Mouse (Mus musculus) gastrocnemius, postnatal 10 days (tissue): ENCODE measurements around the gene Stxbp6. TPM values are rescaled to one million over a fixed set of nuclear protein-coding genes. Genes with fewer than 3 reads are reported as not detected.

Experiments
- DNase-seq: peaks from one replicate; pipeline ENCODE4 v3.0.0; 2021; ENCODE audit warnings: mixed read lengths
- total RNA-seq, 2 experiments: library from RNA; stranded (reverse); gene quantifications; 2 replicates each; pipeline ENCODE4 v1.2.3; 2021

The Stxbp6 gene
- total RNA-seq, 2 experiments from 2014 or later = 11.4 to 11.7 TPM

DNA sequence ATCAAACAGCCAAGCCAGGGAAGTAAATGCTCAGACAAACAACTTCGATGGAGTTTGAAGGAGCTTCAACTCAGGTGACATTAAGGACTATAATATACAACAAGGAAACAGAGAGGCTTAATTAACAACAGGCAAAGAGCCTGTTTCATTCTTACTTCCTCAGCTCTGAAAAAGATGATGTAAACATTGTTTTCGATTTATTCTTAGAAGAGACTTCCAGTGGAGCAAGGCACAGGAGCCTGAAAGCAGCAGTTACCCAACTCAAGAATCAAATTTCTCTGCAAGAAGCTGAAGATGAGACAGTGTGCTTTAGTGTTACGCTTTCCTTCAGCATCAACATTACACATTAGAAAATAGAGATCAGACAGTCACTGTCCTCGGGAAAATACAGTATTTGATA lies 160.7 kb downstream of the Stxbp6 start:
- no peak for DNase-seq

DNA sequence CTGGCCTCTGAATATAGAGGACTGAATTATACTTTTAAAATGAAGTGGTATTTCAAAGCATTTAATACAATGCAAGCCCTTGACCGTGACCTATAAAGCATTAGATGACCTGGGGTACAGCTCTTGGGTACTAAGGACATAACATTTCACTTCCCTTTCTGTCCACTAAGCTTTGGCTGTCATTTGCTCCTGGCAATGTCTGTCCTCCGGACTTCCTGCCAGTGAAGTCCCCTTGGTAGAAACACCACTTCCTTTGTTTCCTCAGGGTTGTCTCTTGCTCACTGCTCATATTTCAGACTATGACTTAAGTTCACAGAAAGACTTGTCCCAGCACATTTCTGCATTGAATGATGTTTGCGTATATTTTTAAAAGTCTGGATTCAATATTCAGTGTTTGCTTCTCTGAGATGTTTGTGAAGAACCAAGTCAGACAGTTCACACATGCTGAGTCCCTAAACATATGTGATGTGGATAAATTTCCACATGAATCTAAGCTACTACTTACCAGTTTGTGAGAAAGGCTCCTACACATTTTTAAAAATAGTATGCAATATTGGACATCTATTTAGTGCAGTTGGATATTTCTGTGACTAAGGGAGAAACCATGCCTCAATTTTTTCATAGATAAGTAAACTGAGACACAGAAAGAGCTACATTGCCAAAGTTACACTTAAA lies 166.3 kb downstream of the Stxbp6 start:
- DNase-seq = no peak

- no peak for DNase-seq
These were observed 168.5 kb downstream of the Stxbp6 start for GRCm38 (mm10) chr12:44906001-44906400.

GRCm38 (mm10) chr12:44903205-44903732 lies 171.2 kb downstream of the Stxbp6 start:
- DNase-seq = no peak

DNA sequence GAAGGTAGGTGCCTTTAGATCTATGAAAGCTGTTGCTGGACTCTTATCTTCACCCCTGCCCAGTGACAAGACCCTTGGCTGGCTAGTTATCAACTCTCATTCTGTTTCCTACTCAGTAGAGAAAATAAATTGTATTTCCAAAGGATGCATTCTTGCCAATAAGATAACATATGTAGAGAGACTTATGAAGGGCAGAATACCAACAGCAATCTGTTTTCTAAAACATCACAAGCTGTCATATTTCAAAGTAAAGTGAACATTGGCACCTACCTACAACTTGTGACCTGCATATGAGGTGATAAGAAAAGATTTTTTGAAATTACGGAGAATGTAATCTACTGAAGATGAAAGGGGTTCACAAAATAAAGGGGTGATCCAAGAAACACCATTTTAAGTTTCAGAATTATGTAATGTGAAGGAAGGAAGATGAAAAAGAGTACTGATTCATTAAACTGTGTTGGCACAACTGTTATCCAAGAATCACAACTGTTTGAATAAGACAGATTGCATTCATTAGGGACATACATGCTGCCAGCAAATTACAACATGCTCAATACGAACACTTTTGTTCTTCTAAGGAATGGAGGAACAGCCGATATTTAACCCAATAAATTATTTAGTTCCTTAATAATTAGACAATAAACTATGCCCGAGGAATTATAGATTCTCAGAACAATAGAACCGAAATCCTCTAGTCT lies 175.2 kb downstream of the Stxbp6 start:
- DNase-seq = no peak

GRCm38 (mm10) chr12:44896460-44896859 lies 178.0 kb downstream of the Stxbp6 start:
- DNase-seq = no peak

DNA sequence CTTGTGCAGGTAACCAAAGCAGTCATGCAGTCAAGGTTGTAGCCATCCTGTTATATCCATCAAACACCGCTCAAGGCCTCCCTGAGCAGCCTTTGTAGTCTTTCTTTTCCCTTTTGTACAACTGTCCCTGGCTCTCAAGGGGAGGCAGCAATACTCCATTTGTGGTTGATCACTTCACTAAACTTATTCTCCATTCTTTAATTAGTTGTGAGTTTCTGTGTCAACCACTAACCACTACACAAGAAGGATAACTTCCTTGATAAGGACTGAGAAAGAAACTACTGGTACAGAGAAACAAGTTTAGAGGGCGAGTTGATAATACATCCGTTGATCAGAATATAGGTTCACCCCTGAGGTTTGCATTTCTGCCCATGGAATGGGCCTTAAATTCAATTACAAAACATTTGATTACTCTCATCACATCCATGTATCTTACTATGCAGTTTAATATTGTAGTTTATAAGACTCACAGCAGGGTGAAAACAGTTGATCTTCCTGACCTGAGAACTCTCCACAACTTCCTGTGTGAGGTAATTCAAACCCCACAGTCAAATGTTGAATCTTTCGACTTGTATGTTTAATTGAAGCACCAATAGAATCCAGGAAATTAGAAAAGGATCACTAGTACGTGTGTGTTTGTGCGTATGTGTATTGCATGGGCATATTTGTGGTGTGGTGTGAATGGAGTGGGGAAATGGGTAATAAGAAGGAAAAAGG lies 184.7 kb downstream of the Stxbp6 start:
- no peak for DNase-seq

GRCm38 (mm10) chr12:44886826-44887225 lies 187.7 kb downstream of the Stxbp6 start:
- DNase-seq = no peak

GRCm38 (mm10) chr12:44872697-44873096 lies 201.8 kb downstream of the Stxbp6 start:
- DNase-seq = no peak

DNA sequence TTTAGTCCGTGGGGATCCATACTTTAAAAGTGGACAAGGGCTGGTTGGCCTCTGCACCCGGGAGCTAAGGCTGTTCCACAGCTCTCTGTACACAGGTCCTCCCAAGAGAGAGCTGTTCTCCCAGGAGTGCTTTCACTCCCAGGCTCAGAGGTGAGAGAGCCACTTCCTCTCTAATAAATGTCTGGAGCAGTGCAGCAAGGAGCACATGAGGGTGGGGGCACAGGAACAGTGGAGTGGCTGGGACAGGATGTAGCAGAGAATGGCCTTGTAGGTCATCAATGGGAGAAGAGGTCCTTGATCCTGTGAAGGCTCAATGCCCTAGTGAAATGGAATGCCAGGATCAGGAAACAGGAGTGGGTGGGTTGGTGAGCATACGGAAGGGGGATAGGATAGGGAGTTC lies 209.1 kb downstream of the Stxbp6 start:
- no peak for DNase-seq

DNA sequence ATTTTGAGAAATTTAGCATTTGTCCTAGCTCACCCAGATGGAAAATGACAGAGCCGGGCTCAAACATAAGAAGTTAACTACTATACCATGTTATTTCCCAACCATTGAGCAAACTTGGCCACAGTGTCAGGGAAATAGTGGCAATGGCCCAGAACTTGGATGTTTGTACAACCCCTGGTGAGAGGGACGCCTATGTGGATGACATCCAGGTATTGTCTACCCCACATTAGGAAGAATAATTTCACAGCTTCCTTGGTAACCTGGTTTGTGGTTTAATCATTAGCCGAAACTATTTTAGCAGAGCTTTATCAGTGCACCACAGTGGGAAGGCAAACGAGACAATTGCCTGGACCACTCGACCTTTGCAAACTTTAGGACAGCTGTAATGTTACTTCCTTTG lies 215.1 kb downstream of the Stxbp6 start:
- no peak for DNase-seq

DNA sequence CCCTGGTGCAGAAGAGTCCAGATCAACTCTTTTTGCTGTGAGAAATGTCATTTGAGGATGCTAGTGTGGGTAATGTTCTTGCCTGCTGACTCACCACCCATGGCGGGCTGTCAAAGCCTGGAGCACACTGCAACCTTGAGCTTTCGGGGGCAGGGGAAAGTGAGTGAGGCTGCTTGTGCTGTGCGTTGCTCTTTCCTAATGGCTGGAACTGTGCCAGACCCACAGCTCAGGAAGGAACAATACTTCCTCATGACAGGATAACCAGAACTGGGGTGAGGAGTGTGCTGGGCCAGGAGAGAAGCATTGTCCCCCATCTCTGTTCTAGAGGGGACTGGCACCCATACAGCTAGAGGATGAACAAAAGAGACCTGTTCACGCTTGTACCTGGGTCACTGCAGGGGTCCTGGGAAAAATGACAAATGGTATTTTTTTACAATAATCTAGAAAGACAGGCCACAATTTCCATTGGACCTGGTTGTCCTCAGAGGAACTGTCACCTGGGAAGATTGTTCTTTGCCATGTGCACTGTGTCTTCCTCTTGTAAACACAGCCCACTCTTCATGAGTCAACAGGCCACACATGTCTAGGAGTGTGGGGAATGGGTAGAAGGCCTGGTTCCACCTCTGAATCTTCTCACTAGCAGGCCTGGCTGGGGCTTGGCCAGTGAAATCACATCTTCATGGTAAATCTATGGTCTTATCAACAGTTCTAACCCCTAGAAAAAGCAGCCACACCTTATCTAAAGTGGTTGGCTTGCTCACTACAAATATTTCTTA lies 216.2 kb downstream of the Stxbp6 start:
- peak; percentile 38 for DNase-seq

GRCm38 (mm10) chr12:44852024-44852423 lies 222.5 kb downstream of the Stxbp6 start:
- DNase-seq = no peak

DNA sequence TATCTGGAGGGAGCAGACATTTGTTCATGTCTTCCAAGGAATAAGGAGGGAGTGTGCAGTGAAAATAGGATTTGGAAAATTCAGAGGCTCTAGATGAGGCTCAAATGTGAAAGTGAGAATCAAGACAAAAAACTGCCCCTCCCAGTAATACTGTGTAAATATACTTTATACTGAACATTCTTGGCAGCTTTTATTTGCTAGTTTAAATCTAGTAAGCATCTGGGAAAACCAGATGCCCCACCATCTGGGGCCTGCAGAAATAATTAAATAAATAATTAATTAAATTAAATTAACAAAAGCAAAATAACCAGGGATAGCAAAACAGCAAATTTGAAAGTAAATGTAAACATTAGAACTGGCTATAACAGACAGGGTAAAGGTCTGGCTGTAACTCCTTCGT lies 224.0 kb downstream of the Stxbp6 start:
- DNase-seq = no peak

- DNase-seq = peak; percentile 44
These were observed 225.9 kb downstream of the Stxbp6 start for GRCm38 (mm10) chr12:44848483-44849221.

DNA sequence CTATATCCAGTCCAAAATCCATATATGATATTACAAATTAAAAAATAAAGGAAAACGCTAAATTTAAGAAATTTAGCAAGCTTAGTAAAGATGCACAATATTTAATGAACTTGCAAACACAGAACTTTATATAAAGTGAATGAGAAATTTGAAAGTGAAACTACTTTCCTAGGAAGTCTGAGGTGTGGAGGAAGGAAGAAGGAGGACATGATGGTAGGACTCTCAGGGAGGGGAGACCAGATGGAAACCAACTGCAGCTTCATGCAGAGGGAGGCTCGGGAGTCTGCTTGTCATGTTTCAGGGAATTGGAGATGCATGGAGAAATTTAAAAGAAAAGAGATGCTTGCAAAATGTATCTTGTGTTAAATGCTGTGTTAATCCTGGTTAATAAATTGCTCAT lies 233.9 kb downstream of the Stxbp6 start:
- no peak for DNase-seq

- DNase-seq = no peak
These were observed 234.7 kb downstream of the Stxbp6 start for GRCm38 (mm10) chr12:44839594-44840373.

DNA sequence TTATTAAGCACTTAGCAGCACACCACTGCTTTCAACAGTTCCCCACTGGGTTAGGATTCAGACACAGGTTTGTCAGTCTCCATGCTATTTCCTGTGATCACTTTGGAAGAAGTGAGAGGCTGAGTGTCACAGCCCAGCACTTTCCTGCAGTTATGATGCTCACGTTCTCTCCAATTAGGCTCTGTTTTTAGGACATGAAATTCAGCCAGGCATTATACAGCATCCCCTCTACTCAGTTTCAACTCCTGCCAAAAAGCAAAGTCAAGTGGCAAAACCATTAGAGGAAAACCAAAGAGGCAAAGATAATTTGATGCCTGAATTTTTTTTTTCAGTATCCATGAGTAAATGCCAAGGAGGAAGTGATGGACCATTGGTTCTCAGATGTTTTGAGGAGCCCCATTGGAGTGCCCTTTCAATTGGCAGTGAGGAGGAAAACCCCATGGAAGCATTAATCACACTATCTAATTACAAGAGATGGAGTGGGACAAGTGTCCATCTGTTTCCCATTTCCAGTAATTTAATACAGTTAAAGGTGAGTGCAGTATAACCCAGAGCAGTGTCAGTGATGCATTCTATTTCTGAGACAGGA lies 238.5 kb downstream of the Stxbp6 start:
- DNase-seq = no peak

- no peak for DNase-seq
These were observed 262.6 kb downstream of the Stxbp6 start for GRCm38 (mm10) chr12:44811895-44812294.

DNA sequence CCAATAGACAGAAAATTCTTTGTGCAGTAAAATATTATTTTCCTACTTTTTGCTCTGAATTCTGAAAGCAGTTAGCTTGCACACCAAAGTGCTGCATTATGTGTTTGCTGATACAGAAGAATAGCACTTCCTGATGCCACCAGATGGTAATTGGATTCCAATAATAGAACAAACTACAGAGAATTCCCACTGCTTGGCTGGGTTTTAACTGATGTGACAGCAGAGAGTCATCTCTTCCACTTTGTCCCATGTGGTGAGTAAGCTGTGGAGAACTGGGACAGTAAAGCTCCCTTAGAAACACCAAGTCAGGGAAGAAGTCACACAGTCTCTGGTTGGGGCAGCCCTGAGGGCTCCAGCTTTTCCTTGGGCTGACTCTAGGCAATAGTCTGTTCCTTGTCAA lies 270.3 kb downstream of the Stxbp6 start:
- DNase-seq = no peak
